Mouse (Mus musculus) c-Kit-positive CD71-positive TER-119-positive erythroid progenitor cells, embryonic 14.5 days (primary cell): ENCODE measurements around the gene Armh2.
"Not testable (repeated sequence)": the region's sequence is repeated elsewhere in the genome, so short reads cannot be mapped to it uniquely, and the experiment has no call there.

ENCODE experiments used
- DNase-seq: peaks from one replicate; pipeline ENCODE4 v3.0.0-alpha.2; 2013; ENCODE audit warnings: low spot score

Gene Armh2

GRCm38 (mm10) chr13:24757820-24758564, 17.0 kb downstream of the Armh2 start:
- no peak for DNase-seq

- no peak for DNase-seq
Observed at GRCm38 (mm10) chr13:24759451-24759850, 18.4 kb downstream of the Armh2 start.

- DNase-seq, result no peak
Observed at GRCm38 (mm10) chr13:24760351-24760870, 19.4 kb downstream of the Armh2 start.

DNA sequence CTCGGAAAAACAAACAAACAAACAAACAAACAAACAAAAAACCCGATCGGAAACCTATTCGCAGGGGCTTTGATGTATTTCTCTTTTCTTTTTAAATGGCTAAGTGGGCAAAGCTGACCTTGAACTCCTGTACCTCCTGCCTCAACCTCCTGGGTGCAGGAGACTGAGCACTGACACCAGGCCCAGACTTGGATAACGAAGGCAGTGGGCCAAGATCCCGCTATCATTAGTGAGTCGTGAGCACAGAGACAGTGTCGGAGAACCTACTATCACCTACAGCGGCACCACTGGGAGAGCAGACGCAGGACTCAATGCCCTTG, 20.0 kb downstream of the Armh2 start:
- no peak for DNase-seq

GRCm38 (mm10) chr13:24761403-24762227, 20.6 kb downstream of the Armh2 start, which contains the start of gene Gmnn:
Gene Gmnn (minus strand): TSS chr13:24761923.
- peak; percentile 91 for DNase-seq

- no peak for DNase-seq
Observed at GRCm38 (mm10) chr13:24762254-24762653, 21.2 kb downstream of the Armh2 start.

- DNase-seq, result not testable (repeated sequence)
Observed at GRCm38 (mm10) chr13:24767809-24768208, 26.8 kb downstream of the Armh2 start.

GRCm38 (mm10) chr13:24771482-24771881, 30.4 kb downstream of the Armh2 start:
- not testable (repeated sequence) for DNase-seq

GRCm38 (mm10) chr13:24776146-24776844, 35.3 kb downstream of the Armh2 start:
- DNase-seq, result peak; percentile 73

DNA sequence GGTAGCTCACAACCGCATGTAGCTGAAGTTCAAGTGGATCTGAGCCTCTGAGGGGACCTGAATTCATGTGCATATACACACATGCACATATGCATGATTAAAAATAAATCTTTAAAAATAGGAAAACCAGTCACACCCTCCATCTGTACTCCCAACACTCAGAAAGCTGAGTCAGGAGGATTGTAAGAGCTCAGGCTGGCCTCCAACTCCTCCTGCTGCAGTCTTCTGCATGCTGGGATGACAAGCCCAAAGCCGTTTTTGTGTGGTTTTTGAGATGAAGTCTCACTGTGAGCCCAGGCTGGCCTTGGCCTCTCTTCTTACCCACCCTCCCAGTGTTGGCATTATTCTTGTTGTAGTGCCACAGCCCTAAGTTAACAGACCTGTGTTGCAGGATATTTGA, 37.0 kb downstream of the Armh2 start:
- DNase-seq, result no peak

- DNase-seq, result no peak
Observed at GRCm38 (mm10) chr13:24778706-24779380, 37.8 kb downstream of the Armh2 start.

DNA sequence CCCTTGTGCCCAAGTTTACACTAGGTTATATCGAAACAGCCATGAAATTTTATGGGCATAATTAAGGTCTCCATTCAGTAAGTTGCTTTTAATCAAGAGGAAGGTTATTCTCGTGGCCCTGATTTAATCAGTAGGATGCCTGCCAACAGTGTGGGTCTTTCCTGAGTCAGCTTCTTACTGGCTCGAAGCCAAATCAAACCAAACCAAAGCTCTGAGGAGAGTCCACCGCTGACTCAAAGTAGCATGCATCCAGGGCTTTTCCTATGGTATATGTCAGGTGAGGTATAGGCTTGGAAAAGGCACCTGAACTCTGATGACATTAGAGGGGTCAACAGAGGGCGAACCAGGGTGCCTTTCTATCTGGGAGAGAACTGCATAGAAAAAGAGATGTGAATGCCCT, 40.9 kb downstream of the Armh2 start:
- no peak for DNase-seq

- no peak for DNase-seq
Observed at GRCm38 (mm10) chr13:24786014-24786490, 45.0 kb downstream of the Armh2 start.

- no peak for DNase-seq
Observed at GRCm38 (mm10) chr13:24787477-24787876, 46.4 kb downstream of the Armh2 start.

- no peak for DNase-seq
Observed at GRCm38 (mm10) chr13:24791349-24791748, 50.3 kb downstream of the Armh2 start.

DNA sequence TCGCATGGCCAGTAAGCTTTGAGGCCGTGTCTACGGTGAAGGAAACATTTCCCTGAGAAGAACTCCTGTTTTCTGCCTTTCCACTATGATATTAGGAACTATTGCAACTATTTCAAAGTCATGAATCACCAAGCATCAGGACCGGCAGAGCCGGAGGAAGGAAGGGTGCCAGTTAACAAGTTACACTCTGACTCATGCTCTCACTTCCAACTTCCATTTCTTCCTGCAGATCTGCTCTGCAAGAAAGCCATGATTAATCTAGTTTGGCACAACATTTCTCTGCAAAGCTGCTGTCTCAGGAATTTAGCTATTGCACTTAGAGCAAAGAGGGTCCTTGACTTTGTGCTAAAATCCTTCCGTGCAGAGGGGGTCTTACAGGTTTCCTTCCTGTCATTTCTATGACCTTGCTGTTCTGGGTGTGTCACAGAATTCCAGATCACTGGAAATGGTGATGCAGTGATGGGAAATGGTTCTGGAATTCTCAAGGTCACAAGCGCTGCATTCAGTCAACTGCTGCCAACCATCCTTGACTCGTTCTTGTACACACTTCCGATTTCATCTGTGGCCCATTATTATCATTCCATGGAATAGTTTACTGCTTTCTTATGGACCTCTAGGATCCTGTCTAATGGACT, 51.5 kb downstream of the Armh2 start:
- no peak for DNase-seq
